Mouse (Mus musculus) adrenal gland (tissue): ENCODE measurements around the gene Agmat.

ENCODE experiments used
- intact Hi-C: fragments of 180-260 bp; cut with DNase I; formaldehyde crosslinking; loops from one replicate; pipeline ENCODE4 v1.15.1; 2025
- long read RNA-seq, 2 experiments: library from polyadenylated mRNA; unstranded; transcript quantifications; one replicate each; pipeline ENCODE4 v2.0.0; 2020; ENCODE audit warnings: borderline replicate concordance in 1 of 2; ENCODE audit not compliant: insufficient replicate concordance in 1 of 2

Gene Agmat
- long read RNA-seq, experiment 1, partial matches to known transcripts: 7 of 9 reads
- long read RNA-seq, experiment 1, other reads (novel, unspliced or antisense): 0 of 9 reads
- long read RNA-seq, experiment 2, partial matches to known transcripts: 2 of 9 reads
- long read RNA-seq, experiment 2, other reads (novel, unspliced or antisense): 4 of 9 reads

- intact Hi-C loops: no loop called here
Observed at GRCm38 (mm10) chr4:141746578-141747346, at the start of gene Agmat. Gene Agmat (plus strand): TSS chr4:141746672.

GRCm38 (mm10) chr4:141704625-141705024 is 41.8 kb upstream of the Agmat start:
- intact Hi-C loops: no loop called here

DNA sequence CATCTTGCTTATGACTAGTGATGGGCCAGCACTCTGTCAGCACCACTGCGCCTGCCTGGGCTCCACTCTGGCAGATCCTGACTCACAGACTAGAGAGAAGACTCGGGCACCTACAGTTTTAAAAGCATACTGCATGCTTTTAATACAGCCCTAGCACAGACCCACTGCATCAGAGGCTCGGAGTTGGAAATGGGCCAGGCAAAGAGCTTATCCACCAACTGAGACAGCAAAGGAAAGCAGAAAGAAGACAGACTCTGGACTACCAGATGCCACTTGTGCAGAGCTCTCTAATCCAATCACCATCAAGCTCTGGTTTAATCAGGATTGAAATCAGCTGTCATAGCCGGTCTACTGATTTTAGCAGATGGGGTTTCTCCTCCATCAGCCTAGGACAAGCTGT is 41.1 kb upstream of the Agmat start:
- intact Hi-C loops: no loop called here

- intact Hi-C loops: no loop called here
Observed at GRCm38 (mm10) chr4:141708005-141708404, 38.5 kb upstream of the Agmat start.

DNA sequence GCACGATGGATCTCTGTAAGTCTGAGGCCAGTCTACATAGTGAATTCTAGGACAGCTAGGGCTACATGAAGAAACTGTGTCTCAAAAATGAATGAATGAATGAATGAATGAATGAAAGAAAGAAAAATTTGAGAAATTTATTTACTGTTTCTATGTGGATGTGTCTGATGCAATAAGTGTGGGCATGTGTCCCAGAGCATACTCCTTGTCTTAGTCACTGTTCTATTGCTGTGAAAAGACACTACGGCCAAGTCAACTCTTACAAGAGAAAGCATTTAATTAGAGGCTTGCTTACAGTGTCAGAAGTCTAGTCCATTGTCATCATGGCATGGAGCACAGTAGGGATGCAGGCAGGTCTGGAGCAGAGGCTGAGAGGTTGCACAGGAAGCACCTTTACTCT is 37.5 kb upstream of the Agmat start:
- intact Hi-C loops: no loop called here

DNA sequence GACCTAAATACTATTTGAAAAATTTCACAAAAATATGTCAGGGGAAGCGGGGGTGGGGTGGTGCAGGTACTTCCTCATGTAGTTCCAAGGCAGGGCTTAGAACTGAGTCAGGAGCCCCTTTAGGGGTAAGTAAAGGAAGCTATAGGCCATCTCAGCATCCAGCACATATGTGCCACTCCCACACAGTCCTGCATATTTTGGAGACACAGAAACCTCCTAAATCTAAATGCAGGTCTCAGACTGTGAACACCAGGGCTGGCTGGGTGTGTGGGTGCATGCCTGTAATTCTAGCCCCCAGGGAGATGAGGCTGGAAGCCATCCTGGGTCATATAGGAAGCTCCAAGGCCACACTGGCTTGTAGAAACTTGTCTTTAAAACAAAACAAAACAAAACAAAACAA is 35.2 kb upstream of the Agmat start:
- intact Hi-C loops: no loop called here

DNA sequence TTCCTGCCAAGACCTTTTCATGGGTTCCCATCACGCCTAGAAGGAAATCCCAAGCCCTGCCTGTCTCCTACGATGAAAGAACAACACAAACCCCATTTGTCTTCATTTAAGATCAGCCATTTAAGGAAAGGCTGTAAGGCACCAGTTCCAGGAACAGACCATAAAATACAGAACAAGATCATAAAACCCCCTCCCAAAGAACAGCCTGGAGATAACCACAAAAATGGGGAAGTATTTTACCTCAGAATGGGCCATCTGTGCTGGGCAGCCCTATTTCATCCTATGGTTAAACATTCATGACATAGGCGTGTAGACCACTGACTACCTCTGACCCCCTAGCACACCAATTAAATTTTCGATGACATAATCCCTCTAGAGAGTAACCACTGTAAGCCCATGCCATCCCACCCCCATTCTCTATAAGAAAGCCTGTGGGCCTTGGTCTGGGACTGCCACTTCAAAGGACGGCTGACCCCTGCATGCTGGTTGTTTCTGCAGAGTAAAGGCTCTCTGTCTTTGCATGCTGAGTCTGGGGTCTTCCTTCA is 32.8 kb upstream of the Agmat start:
- intact Hi-C loops: no loop called here

GRCm38 (mm10) chr4:141715027-141715426 is 31.4 kb upstream of the Agmat start:
- intact Hi-C loops: no loop called here

DNA sequence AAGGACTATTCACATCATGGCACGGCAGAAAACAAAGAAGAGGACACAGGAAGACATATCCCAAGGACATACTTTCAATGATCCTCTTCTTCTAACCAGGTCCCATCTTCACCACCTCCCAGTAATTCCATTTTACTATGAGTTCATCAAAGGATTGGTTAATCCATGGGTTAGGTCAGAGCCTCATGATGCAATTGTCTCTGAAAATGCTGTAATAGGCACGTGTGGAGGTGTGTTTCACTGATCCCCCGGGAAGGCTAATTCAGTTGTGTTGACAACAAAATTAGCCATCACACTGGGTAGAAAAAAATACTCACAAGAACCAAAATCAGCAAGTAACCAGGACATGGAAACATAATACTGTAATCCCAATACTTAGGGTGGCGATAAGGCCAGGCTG is 28.8 kb upstream of the Agmat start:
- intact Hi-C loops: no loop called here

GRCm38 (mm10) chr4:141719304-141719703 is 27.2 kb upstream of the Agmat start:
- intact Hi-C loops: no loop called here

DNA sequence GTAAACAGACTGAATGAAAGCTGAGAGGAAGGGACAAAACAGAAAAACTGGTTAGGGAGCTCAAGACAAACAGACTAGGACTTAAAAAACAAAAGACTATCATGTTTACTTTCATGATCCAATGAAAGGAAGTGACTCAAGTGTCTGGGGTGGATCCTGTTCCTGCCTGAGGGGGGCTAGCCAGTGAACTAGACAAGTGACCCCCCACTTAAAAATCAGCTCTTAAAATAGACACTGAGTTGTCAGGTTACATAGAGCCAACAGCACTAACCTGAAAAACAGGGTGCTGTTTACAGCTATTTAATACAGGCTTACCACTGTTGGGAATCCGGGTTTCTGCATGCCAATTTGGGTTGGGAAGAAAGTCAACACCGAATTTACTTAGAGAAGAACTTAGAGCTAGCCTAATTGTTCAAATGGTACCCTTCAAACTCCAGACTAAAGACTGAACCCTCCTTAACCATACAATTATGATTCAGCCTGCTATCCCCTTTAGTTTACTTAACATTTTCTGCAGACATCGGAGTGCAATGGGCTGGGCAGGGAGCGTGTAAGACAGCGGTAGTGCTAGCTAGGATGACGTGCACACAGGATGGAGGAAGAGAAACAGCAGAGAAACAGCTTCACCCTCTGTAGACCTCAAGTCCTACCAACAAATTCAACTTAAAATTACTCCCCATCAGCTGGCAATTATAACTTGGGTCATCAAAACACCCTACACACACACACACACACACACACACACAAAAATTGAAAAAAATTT is 25.5 kb upstream of the Agmat start:
- intact Hi-C loops: no loop called here

- intact Hi-C loops: no loop called here
Observed at GRCm38 (mm10) chr4:141721961-141722360, 24.5 kb upstream of the Agmat start.

- intact Hi-C loops: no loop called here
Observed at GRCm38 (mm10) chr4:141722731-141723672, 23.5 kb upstream of the Agmat start, which contains the start of gene Ddi2. Gene Ddi2 (minus strand): TSS chr4:141723419.

DNA sequence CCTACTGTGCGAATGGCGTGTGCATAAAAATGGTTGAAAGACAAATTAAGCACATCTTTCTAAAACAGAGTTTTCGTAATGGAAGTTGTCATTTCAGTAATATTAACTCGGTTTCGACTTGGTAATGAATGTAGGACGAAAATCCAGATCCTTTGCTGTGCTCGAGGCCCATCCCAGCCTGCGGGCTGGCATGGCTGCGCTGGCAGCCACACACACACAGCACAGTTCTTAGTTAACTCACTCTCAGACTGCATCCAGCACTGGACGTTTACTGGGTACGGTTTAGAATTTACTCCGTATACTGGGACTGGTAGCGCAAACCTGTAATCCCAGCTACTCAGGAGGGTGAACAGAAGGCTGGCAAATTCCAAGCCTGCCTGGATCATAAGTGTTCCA is 22.8 kb upstream of the Agmat start:
- intact Hi-C loops: no loop called here

GRCm38 (mm10) chr4:141724594-141724993 is 21.9 kb upstream of the Agmat start:
- intact Hi-C loops: no loop called here

DNA sequence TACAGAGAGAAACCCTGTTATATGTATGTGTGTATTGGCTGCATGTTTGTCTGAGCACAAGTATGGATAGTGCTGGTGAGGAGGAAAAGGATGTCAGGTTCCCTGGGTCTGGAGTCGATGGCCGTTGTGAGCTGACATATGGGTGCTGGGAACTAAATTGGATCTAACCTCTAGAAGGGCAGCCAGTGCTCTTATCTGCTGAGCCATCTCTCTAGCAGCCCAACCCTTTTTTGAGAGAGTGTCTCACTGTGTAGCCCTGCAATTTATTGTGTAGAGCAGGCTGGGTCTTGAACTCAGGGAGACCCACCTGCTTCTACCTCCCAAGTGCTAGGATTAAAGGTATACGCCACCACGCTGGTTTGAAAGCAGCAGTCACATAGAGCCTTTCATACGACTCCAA is 21.2 kb upstream of the Agmat start:
- intact Hi-C loops: no loop called here

DNA sequence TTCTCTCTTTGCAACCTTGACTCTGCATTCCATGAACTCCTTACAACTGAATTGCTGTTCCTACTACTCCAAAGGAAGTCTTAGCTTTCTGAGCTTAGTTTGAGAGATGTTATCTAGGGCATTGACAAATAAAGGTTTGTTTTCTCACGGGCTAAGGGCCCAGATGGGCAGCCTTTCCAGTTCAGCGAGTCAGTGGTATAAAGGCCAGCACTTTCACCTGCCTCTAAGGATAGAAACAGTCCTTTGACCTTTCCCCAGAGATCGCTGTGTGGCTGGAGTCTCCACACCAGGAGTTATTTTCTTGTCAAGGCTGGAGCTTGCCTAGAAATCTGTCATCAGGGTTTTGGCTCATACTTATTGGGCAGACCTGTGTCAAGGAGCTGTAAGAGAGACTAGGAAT is 20.7 kb upstream of the Agmat start:
- intact Hi-C loops: no loop called here

- intact Hi-C loops: no loop called here
Observed at GRCm38 (mm10) chr4:141729266-141729665, 17.2 kb upstream of the Agmat start.

- intact Hi-C loops: no loop called here
Observed at GRCm38 (mm10) chr4:141730401-141730800, 16.1 kb upstream of the Agmat start.

GRCm38 (mm10) chr4:141731766-141732165 is 14.7 kb upstream of the Agmat start:
- intact Hi-C loops: no loop called here
